Mouse (Mus musculus): Measurements from ENCODE around the gene Parva.

Parva gene

GRCm38 (mm10) chr7:112427357-112428157, at the start of gene Parva:
Gene Parva (plus strand): TSS chr7:112427505.
- DNase-seq (ENCODE audit: low spot score in 2 of 2) = peak; percentile 17 to 37

DNA sequence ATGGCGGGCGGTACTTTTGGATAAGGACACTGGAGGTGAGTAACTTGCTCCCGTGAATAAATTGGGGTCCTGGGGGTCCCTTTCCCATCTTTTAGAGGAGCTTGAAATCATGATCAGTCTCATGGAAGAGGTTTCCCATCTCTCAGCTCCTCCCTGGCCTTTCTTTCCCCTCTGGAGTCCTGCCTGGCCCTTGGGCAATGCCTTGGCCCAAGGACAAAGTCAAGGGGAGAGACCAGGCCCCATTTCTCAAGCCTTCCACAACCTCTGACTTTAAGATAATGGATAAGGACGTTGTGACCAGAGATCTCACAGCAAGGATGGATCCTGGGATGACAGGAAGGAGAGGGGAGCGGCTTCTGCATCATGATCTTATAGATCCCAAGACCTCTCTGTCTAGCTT, 49.2 kb upstream of the Parva start:
- DNase-seq (ENCODE audit: low spot score in 2 of 2) = no peak

GRCm38 (mm10) chr7:112378476-112378875, 48.8 kb upstream of the Parva start:
- DNase-seq (ENCODE audit: low spot score in 2 of 2) = peak; percentile 42 to 46

GRCm38 (mm10) chr7:112386521-112386920, 40.8 kb upstream of the Parva start:
- no peak for DNase-seq (ENCODE audit: low spot score in 2 of 2)

GRCm38 (mm10) chr7:112387876-112388275, 39.4 kb upstream of the Parva start:
- no peak for DNase-seq (ENCODE audit: low spot score in 2 of 2)

DNA sequence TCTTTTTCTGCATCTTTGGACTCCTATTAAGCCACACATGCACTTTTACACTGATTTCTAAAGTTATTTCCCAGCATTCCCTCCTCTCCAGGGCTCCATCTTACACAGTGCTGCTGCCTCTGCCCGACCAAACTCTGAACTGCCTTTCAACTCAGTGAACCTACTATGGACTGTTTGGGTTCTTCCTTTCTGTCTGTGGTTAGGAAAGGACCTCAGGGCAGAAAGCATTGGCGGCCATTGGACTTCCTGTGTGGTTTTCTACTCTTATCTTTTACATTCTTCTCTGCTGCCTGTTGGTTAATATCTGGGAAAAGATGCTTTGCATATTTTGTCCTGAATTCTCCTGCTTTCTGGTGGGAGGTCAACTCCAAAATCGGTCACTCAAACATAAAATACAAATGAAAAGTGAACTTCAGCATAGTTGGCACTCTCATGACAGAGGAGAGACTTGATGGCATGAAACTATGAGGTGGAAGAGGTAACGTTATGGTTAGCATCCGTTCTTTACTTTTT, 38.9 kb upstream of the Parva start:
- DNase-seq (ENCODE audit: low spot score in 2 of 2) = no peak

GRCm38 (mm10) chr7:112389611-112390251, 37.6 kb upstream of the Parva start:
- no peak for DNase-seq (ENCODE audit: low spot score in 2 of 2)

DNA sequence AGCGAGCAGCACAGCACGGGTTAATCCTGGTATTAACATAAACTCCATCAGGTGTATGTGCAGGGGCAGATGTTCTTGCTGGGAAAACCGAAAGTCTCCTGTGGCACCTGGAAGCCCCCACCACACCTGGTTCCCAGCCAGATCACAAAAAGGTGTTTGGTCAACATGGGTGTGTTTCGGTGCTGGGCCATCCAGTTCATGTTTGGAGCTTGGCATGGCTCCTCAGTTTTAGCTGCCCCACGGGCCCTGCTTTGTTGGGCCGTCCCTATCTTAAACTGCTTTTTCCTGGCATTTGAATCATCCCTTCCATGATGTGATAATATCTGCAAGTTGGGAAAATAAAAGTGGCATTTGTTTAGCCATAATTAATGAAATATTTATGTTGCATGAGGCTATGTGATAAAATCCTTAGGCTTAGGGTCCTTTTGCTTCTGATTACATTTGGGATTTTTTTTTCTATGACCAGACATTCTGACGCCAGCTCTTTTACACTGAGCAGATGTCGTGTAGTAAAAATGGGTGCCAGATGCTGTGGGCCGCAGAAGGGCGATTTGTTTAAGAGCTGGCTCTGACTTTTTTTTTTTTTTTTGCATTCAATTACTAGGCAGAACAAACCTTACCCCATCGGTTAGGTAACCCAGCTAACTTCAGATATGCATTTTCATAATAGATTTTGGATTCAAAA, 36.9 kb upstream of the Parva start:
- DNase-seq (ENCODE audit: low spot score in 2 of 2) = no peak

GRCm38 (mm10) chr7:112390937-112391605, 36.2 kb upstream of the Parva start:
- no peak for DNase-seq (ENCODE audit: low spot score in 2 of 2)

GRCm38 (mm10) chr7:112397786-112398185, 29.5 kb upstream of the Parva start:
- no peak for DNase-seq (ENCODE audit: low spot score in 2 of 2)

DNA sequence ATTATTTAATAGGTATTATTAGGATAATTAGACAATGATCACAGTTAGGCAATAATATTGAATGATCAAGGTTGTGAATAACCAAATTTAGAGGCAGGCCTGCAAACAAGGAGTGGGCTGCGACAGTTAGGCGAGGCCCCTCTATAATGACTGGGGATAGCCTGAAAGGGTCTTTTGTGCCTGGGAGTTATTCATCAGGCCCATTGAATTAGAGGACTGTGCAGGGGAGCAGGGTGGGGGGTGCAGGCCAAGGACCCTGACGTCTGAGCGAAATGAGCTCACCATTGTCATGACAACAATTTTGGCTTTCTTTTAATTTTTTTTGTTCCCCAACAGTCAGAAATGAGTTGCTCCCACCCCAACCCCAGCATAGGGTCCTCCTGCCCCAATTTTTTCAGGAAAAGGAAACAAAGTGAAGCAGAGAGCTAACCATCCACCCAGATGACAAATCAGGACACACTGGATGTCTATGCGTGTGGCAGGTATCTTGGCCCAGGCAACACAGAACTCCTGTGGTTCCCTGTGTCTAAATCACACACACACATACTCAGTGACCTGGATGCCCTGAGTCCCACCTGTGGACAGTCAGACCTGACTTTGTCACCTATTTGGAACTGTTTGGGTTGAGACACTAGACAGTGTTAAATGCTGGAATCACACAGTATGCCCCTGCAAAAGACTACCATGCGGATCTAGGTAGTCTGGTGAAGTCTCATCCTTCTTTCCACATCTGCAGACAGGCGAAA, 27.7 kb upstream of the Parva start:
- DNase-seq (ENCODE audit: low spot score in 2 of 2) = no peak

DNA sequence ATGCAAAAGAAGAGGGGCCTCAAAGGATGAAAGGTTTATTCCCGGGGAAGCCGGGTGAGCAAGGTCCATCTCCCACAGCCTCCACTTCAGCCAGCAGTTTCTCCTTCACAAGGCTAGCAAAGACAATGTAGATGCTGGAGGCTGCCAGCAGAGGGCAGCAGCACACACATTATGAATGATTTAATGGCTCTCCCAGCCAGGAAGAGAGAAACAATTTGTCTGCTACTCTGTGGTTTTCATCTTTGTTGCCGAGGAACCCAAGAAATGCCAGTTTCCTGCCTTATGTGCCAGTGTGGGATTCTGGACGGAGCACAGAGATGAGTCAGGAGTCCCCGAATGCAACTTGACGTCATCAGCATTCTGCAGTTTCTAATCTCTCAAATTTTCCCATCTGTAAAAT, 27.1 kb upstream of the Parva start:
- peak; percentile 46 to 64 for DNase-seq (ENCODE audit: low spot score in 2 of 2)

DNA sequence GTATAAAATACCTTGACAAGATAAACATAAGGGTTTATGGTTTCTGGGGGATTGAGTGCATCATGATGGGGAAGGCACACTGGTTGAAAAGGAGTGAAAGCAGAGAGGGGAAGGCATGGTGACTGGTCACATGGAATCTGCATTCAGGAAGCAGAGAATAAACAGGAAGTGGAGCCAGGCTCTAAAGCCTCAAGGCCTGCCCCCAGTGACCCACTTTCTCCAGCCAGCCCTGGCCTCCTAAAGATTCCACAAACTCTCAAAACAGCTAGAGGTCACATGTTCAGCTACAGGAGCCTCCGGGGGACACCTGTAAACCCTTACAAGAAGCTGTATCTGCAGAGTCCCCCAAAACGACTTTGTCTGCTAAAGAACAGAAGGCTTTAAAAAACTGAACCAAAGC, 22.2 kb upstream of the Parva start:
- no peak for DNase-seq (ENCODE audit: low spot score in 2 of 2)

GRCm38 (mm10) chr7:112405578-112405977, 21.7 kb upstream of the Parva start:
- DNase-seq (ENCODE audit: low spot score in 2 of 2) = no peak

- no peak for DNase-seq (ENCODE audit: low spot score in 2 of 2)
Measured at GRCm38 (mm10) chr7:112407597-112407996, 19.7 kb upstream of the Parva start.

GRCm38 (mm10) chr7:112409991-112410390, 17.3 kb upstream of the Parva start:
- no peak for DNase-seq (ENCODE audit: low spot score in 2 of 2)

DNA sequence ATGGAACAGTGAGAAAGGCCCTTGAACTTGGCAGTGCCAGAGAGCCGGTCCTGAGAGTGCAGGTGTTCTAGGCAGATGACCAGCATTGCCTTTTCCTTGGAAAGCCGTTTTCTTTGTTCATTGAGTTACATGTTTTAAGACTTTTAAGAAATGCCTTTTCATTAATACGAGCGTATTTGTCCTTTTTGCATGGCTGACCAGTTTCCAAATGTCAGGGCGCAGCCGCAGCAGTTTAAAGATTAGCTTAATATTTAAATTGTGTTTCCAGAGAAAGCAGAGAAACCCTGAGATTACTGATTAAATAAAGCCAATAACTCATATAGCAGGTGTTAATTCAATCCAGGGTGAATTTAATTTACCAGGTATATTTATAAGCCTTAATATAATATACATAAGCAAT, 14.0 kb upstream of the Parva start:
- DNase-seq (ENCODE audit: low spot score in 2 of 2) = no peak

GRCm38 (mm10) chr7:112416058-112416526, 11.2 kb upstream of the Parva start:
- DNase-seq (ENCODE audit: low spot score in 2 of 2) = no peak

DNA sequence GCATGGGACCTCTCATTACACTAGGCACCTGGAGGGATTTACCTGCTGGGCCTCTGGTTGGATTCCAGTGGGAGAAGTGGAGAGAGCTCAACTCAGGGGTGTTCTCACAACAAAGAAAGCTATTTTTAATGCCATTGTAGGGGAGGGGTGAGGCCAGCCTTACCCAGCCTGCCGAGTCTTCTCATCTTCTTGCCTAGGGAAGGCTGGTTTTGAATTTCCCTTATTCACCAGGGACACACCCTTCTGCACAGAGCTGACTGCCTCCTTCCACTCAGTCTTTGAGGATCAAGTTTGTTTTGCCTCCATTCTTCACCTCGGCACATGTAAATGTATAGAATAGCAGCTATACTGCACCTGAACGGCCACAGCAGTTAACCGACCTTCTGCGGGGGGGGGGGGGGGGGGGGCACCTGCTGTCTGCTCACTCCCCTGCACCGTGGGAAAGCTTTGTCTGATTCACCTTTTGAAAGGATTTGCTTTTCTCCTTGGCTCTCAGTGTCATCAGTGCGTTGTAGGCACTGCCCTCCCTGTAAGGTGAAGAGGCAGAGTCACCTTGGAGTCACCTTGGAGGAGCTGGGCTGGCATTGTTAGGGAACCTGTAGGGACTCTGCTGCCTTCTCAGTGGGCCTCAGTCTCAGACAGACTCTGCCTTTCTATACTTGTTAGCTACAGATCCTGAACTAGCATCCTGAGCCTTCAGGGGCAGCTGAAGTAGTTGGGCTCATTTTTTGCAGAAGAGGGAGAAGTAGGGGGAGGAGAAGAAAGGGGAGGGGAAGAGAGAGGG, 10.4 kb upstream of the Parva start:
- no peak for DNase-seq (ENCODE audit: low spot score in 2 of 2)

DNA sequence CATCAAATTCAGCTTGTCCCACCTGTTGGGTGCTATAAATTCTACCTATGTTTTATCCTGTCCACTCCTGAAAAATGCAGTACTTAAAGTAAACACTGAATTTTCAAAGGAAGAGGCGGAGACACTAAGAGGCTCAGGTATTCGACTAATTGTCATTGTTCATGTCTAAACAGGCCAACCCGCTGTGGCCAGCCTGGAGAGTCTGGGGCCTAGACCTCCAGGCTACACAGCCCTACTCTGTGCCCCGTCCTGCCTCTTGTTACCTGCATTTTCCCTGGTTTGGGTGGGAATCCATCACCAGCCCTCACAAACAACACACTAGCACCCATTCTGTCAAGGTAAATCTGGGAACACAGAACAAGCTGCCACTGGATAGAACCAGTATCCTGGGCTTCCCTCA, 9.7 kb upstream of the Parva start:
- no peak for DNase-seq (ENCODE audit: low spot score in 2 of 2)
